Mouse (Mus musculus) liver, embryonic 15.5 days (tissue): ENCODE results near the gene Fbxo10. TPM values are rescaled to one million over a fixed set of nuclear protein-coding genes. Genes with fewer than 3 reads are reported as not detected.

Experiments used
- ATAC-seq: fragments of 200-750 bp; cut with Nextera tagmentation; 2 replicates; pipeline ENCODE4 v1.8.0; 2017; ENCODE audit warnings: moderate number of reproducible peaks, mild to moderate bottlenecking, moderate library complexity; ENCODE audit not compliant: insufficient read depth
- H3K27ac ChIP-seq: fragments of 300-500 bp; sonication (generic); replicated peaks from 2 replicates; pipeline ENCODE4 v1.5.1; 2015; ENCODE audit warnings: mild to moderate bottlenecking, inconsistent platforms
- H3K27me3 ChIP-seq: fragments of 300-500 bp; sonication (generic); 2 replicates; pipeline ENCODE4 v1.6.1; 2015; ENCODE audit warnings: mild to moderate bottlenecking, inconsistent platforms
- H3K36me3 ChIP-seq: fragments of 300-500 bp; sonication (generic); replicated peaks from 2 replicates; pipeline ENCODE4 v1.6.1; 2015; ENCODE audit warnings: moderate library complexity, mild to moderate bottlenecking, inconsistent platforms
- H3K4me1 ChIP-seq: fragments of 300-500 bp; sonication (generic); replicated peaks from 2 replicates; pipeline ENCODE4 v1.6.1; 2015; ENCODE audit warnings: inconsistent platforms
- H3K4me2 ChIP-seq: fragments of 300-500 bp; sonication (generic); 2 replicates; pipeline ENCODE4 v1.6.1; 2015; ENCODE audit warnings: moderate library complexity, mild to moderate bottlenecking, inconsistent platforms
- H3K4me3 ChIP-seq: fragments of 300-500 bp; sonication (generic); replicated peaks from 2 replicates; pipeline ENCODE4 v1.5.1; 2015; ENCODE audit warnings: mild to moderate bottlenecking, inconsistent platforms
- H3K9ac ChIP-seq: fragments of 300-500 bp; sonication (generic); 2 replicates; pipeline ENCODE4 v1.6.1; 2015; ENCODE audit warnings: moderate library complexity, mild to moderate bottlenecking, inconsistent platforms
- H3K9me3 ChIP-seq: fragments of 300-500 bp; sonication (generic); replicated peaks from 2 replicates; pipeline ENCODE4 v1.6.1; 2016; ENCODE audit warnings: inconsistent platforms
- WGBS: fragments of 180-500 bp; shearing (Covaris S2); methylation state at CpG from one replicate; pipeline ENCODE4 v1.1.7; 2015; ENCODE audit warnings: mixed read lengths; ENCODE audit not compliant: insufficient replicate concordance; 5-methylcytosine and 5-hydroxymethylcytosine counted together
- polyA plus RNA-seq: library from polyadenylated mRNA; unstranded; fragments of >200 nt; fragmentation: Nextera tagmentation; extraction: Ambion mirVana; gene quantifications from 2 replicates; pipeline ENCODE4 v1.2.1, GENCODE M21; 2015

The Fbxo10 gene
- 4.0 and 4.5 TPM in 2 replicates for polyA plus RNA-seq

GRCm38 (mm10) chr4:45084021-45084894 lies at the start of gene Fbxo10:
Gene Fbxo10 (minus strand): TSS chr4:45084604.
- Histone ChIP-seq H3K27me3 (no peaks in the 10 kb centered on the region), H3K4me2 (peak within 1 kb of the TSS; percentile 100), H3K36me3 (no peaks in the 10 kb centered on the region), H3K9ac (peak within 1 kb of the TSS; percentile 98), H3K9me3 (no peaks in the 10 kb centered on the region), H3K4me3 (peak within 1 kb of the TSS; percentile 93), H3K27ac (peak within 1 kb of the TSS; percentile 80), H3K4me1 (peaks cover 60% of the 10 kb centered on the region)
- ATAC-seq = peak; percentile 96
- under 1% methylated on average over 77 of the region's 77 CpGs for WGBS

GRCm38 (mm10) chr4:45131021-45131420 lies 46.6 kb upstream of the Fbxo10 start:
- no peak for ATAC-seq
- Histone ChIP-seq H3K27ac (no peak overlapping the region), H3K4me1 (no peaks in the 10 kb centered on the region), H3K36me3 (no peaks in the 10 kb centered on the region), H3K4me2 (no peak overlapping the region), H3K27me3 (0 out of 2 replicates have a peak, but pooled peaks cover 3% of the 10 kb centered on the region), H3K4me3 (no peak overlapping the region), H3K9ac (no peak overlapping the region), H3K9me3 (no peaks in the 10 kb centered on the region)
- WGBS = 42% methylated on average over 4 of the region's 4 CpGs

DNA sequence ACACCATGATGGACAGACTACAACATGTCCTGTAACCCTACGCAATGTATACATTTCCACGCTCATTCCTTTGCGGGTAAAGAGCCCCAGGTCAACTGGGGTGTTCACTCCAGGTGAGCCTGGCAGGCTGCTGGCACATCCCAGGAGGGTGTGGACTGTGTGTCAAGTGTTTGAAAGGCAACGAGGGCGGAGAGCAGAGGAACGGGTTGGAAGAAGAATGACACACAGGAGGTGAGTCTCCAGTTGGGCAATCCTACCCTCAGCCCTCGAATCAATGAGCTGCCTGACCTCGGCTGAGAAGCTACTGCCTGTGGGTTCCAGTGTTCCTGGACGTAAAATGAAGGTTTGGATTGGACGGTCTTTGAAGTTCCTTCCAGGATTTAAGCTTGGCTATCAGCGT lies 36.9 kb upstream of the Fbxo10 start:
- H3K27me3 ChIP-seq = no peaks in the 10 kb centered on the region
- H3K9ac ChIP-seq = no peak overlapping the region
- H3K9me3 ChIP-seq = no peaks in the 10 kb centered on the region
- no peaks in the 10 kb centered on the region for H3K4me1 ChIP-seq
- H3K4me2 ChIP-seq = no peak overlapping the region
- H3K36me3 ChIP-seq = no peaks in the 10 kb centered on the region
- ATAC-seq = no peak
- H3K4me3 ChIP-seq = no peak overlapping the region
- H3K27ac ChIP-seq = no peak overlapping the region
- WGBS = 67% methylated on average over 11 of the region's 11 CpGs

GRCm38 (mm10) chr4:45108456-45109110 lies 24.2 kb upstream of the Fbxo10 start:
- peak overlapping the region; percentile 81 for H3K4me3 ChIP-seq
- H3K27me3 ChIP-seq = no peaks in the 10 kb centered on the region
- no peak overlapping the region for H3K9ac ChIP-seq
- ATAC-seq = no peak
- H3K27ac ChIP-seq = no peak overlapping the region
- H3K4me2 ChIP-seq = peak overlapping the region; percentile 86
- peaks cover 26% of the 10 kb centered on the region for H3K4me1 ChIP-seq
- no peaks in the 10 kb centered on the region for H3K9me3 ChIP-seq
- WGBS = 56% methylated on average over 8 of the region's 8 CpGs
- H3K36me3 ChIP-seq = peaks cover 19% of the 10 kb centered on the region

GRCm38 (mm10) chr4:45107601-45108277 lies 23.3 kb upstream of the Fbxo10 start, which contains the start of gene Tomm5:
Gene Tomm5 (minus strand): TSS chr4:45108114.
- Histone ChIP-seq H3K9me3 (no peaks in the 10 kb centered on the region), H3K4me1 (peaks cover 26% of the 10 kb centered on the region), H3K27ac (peak within 1 kb of the TSS; percentile 62), H3K36me3 (peaks cover 24% of the 10 kb centered on the region), H3K27me3 (no peaks in the 10 kb centered on the region), H3K9ac (peak within 1 kb of the TSS; percentile 71), H3K4me3 (peak within 1 kb of the TSS; percentile 81), H3K4me2 (peak within 1 kb of the TSS; percentile 86)
- under 1% methylated on average over 39 of the region's 39 CpGs for WGBS
- peak; percentile 91 for ATAC-seq

GRCm38 (mm10) chr4:45107066-45107465 lies 22.7 kb upstream of the Fbxo10 start:
- no peaks in the 10 kb centered on the region for H3K27me3 ChIP-seq
- peaks cover 28% of the 10 kb centered on the region for H3K4me1 ChIP-seq
- H3K4me2 ChIP-seq = peak overlapping the region; percentile 86
- peak overlapping the region; percentile 71 for H3K9ac ChIP-seq
- H3K36me3 ChIP-seq = peaks cover 30% of the 10 kb centered on the region
- no peak for ATAC-seq
- H3K4me3 ChIP-seq = peak overlapping the region; percentile 81
- no peaks in the 10 kb centered on the region for H3K9me3 ChIP-seq
- WGBS = 2% methylated on average over 4 of the region's 4 CpGs
- H3K27ac ChIP-seq = peak overlapping the region; percentile 62; the same call in 1 of the 2 replicates

- no peaks in the 10 kb centered on the region for H3K9me3 ChIP-seq
- peak overlapping the region; percentile 86 for H3K4me2 ChIP-seq
- 39% methylated on average over 5 of the region's 5 CpGs for WGBS
- no peak overlapping the region for H3K9ac ChIP-seq
- ATAC-seq = no peak
- no peak overlapping the region for H3K27ac ChIP-seq
- no peaks in the 10 kb centered on the region for H3K27me3 ChIP-seq
- H3K36me3 ChIP-seq = peaks cover 30% of the 10 kb centered on the region
- peaks cover 30% of the 10 kb centered on the region for H3K4me1 ChIP-seq
- H3K4me3 ChIP-seq = peak overlapping the region; percentile 81
Measured at GRCm38 (mm10) chr4:45106409-45106808, 22.0 kb upstream of the Fbxo10 start.

- H3K4me3 ChIP-seq = no peak overlapping the region
- H3K36me3 ChIP-seq = 0 out of 2 replicates have a peak, but pooled peaks cover 2% of the 10 kb centered on the region
- 26% methylated on average over 7 of the region's 7 CpGs for whole genome bisulfite sequencing
- no peaks in the 10 kb centered on the region for H3K27me3 ChIP-seq
- H3K4me2 ChIP-seq = no peak overlapping the region
- no peaks in the 10 kb centered on the region for H3K9me3 ChIP-seq
- no peak overlapping the region for H3K27ac ChIP-seq
- peaks cover 4% of the 10 kb centered on the region; the same call in 1 of the 2 replicates for H3K4me1 ChIP-seq
- ATAC-seq = no peak
- H3K9ac ChIP-seq = no peak overlapping the region
Measured at GRCm38 (mm10) chr4:45097198-45097872, 12.9 kb upstream of the Fbxo10 start.

- Histone ChIP-seq H3K27ac (peak overlapping the region; percentile 70), H3K27me3 (no peaks in the 10 kb centered on the region)
Measured at GRCm38 (mm10) chr4:45084895-45085290, 489 bp upstream of the Fbxo10 start.

DNA sequence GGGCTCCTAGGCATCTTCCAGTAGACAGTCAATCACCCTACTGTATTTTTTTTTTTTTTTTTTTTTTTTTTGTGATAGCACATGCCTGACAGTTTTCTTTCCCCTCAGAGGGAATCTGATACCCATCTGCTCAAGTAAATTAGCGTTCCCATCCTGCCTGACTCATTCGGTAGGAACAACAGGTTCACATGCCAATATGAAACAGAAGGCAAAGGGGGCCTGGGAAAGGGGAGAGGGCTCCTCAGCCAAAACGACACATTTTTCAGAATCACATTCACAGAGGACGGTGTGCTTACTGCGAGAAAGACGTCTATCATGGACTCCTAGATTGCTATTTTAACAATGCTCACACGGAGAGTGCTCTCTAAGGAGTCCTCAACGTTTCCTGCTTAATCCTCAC lies 917 bp downstream of the Fbxo10 start:
- Histone ChIP-seq H3K27me3 (no peaks in the 10 kb centered on the region), H3K4me2 (peak overlapping the region; percentile 100), H3K4me1 (peaks cover 60% of the 10 kb centered on the region), H3K4me3 (peak overlapping the region; percentile 93), H3K36me3 (no peaks in the 10 kb centered on the region), H3K9me3 (no peaks in the 10 kb centered on the region), H3K27ac (0 out of 2 replicates have a peak overlapping the region, but pooled peaks have one; percentile 20), H3K9ac (peak overlapping the region; percentile 98)
- WGBS = 3% methylated on average over 8 of the region's 8 CpGs
- no peak for ATAC-seq

More at GRCm38 (mm10) chr4:45084895-45085290, 489 bp upstream of the Fbxo10 start:
- H3K4me3 ChIP-seq = peak overlapping the region; percentile 93
- peaks cover 60% of the 10 kb centered on the region for H3K4me1 ChIP-seq
- H3K4me2 ChIP-seq = peak overlapping the region; percentile 100
- no peaks in the 10 kb centered on the region for H3K36me3 ChIP-seq
- 0 out of 2 replicates have a peak overlapping the region, but pooled peaks have one; percentile 31 for H3K9ac ChIP-seq
- H3K9me3 ChIP-seq = no peaks in the 10 kb centered on the region
- no peak for ATAC-seq
- 48% methylated on average over 8 of the region's 8 CpGs for WGBS
